In the genomic region with DNA sequence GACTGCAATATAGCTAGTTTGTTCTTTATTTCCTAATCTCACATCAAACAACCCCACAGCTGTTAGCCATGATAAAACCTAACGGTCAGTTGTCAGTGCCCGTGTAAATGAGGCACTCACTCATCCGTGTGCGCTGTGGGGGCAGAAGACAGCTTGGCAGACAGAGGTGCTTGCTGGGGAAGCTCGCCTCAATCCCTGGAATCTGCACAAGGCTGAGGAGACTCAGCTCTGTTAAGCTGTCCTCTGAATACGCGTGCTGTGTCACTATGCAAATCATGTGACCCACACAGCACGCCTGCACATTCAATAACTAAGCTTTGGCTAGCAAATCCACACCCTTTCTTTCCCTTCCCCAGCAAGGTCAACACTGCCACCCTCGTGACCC, we compare ENCODE assay signal across 8 mouse cellular contexts. TPM values are rescaled to one million over a fixed set of nuclear protein-coding genes. Genes with fewer than 3 reads are reported as not detected.
A peak's percentile ranks its signal among the peaks of the same experiment; 100 is the strongest.
DNase-seq lines count a peak whose midpoint lies in the region; ATAC-seq and TF ChIP-seq lines count a peak whose summit lies in the region.

No protein-coding gene starts in this region.

- H3K36me3 ChIP-seq in neural tube, embryonic 11.5 days (ENCODE audit: control insufficient read depth, insufficient read depth, low read length): no peaks in the 10 kb centered on the region
- no peaks in the 10 kb centered on the region for H3K36me3 ChIP-seq in forebrain, embryonic 14.5 days (ENCODE audit: control insufficient read depth, insufficient read depth, low read length)
- no peaks in the 10 kb centered on the region for H3K36me3 ChIP-seq in kidney, postnatal 0 days (ENCODE audit: insufficient read depth, low read length)
- no peaks in the 10 kb centered on the region for H3K36me3 ChIP-seq in midbrain, embryonic 16.5 days (ENCODE audit: control insufficient read depth, insufficient read depth, low read length)

- no peak for DNase-seq in neural tube, embryonic 11.5 days (ENCODE audit: low spot score)
- DNase-seq in neural tube, embryonic 10.5 days (ENCODE audit: extremely low spot score, low spot score): no peak
- DNase-seq in forebrain, embryonic 14.5 days (ENCODE audit: low spot score): peak; percentile 14
- DNase-seq in kidney, postnatal 0 days (ENCODE audit: low spot score): no peak
- DNase-seq in thymus, postnatal 25 days: no peak
- DNase-seq in right cerebral cortex, postnatal 10 days (ENCODE audit: low spot score in 2 of 2): no peak
- DNase-seq in natural killer cell, adult 2 months (ENCODE audit: low spot score in 2 of 2): no peak

- H3K4me1 ChIP-seq in neural tube, embryonic 11.5 days (ENCODE audit: control insufficient read depth, insufficient read depth, low read length): no peaks in the 10 kb centered on the region
- H3K4me1 ChIP-seq in forebrain, embryonic 14.5 days (ENCODE audit: control insufficient read depth, insufficient read depth, low read length): peaks cover 8% of the 10 kb centered on the region
- H3K4me1 ChIP-seq in kidney, postnatal 0 days (replicated peaks; ENCODE audit: insufficient read depth, low read length): peaks cover 21% of the 10 kb centered on the region; the same call in 1 of the 2 replicates
- peaks cover 15% of the 10 kb centered on the region for H3K4me1 ChIP-seq in midbrain, embryonic 16.5 days (ENCODE audit: control insufficient read depth, insufficient read depth, low read length)

- H3K4me2 ChIP-seq in neural tube, embryonic 11.5 days (ENCODE audit: low read depth): no peak overlapping the region
- no peak overlapping the region for H3K4me2 ChIP-seq in forebrain, embryonic 14.5 days (ENCODE audit: low read length)
- no peak overlapping the region for H3K4me2 ChIP-seq in kidney, postnatal 0 days (ENCODE audit: low read length)
- no peak overlapping the region for H3K4me2 ChIP-seq in midbrain, embryonic 16.5 days (ENCODE audit: low read length)

- H3K27ac ChIP-seq in neural tube, embryonic 11.5 days (ENCODE audit: low read depth, low read length): 0 out of 2 replicates have a peak overlapping the region, but pooled peaks have one; percentile 2
- no peak overlapping the region for H3K27ac ChIP-seq in forebrain, embryonic 14.5 days (ENCODE audit: low read depth, low read length)
- no peak overlapping the region for H3K27ac ChIP-seq in kidney, postnatal 0 days
- H3K27ac ChIP-seq in midbrain, embryonic 16.5 days (ENCODE audit: low read length): 0 out of 2 replicates have a peak overlapping the region, but pooled peaks have one; percentile 4

- no peak for TF ChIP-seq CTCF in kidney, postnatal 0 days (IDR thresholded peaks at IDR 0.05; ENCODE audit: low read depth)

- H3K9ac ChIP-seq in neural tube, embryonic 11.5 days (ENCODE audit: low read length): no peak overlapping the region
- H3K9ac ChIP-seq in forebrain, embryonic 14.5 days (ENCODE audit: low read length): no peak overlapping the region
- no peak overlapping the region for H3K9ac ChIP-seq in kidney, postnatal 0 days (ENCODE audit: low read depth, low read length)
- H3K9ac ChIP-seq in midbrain, embryonic 16.5 days (ENCODE audit: low read depth, low read length): no peak overlapping the region

- no peaks in the 10 kb centered on the region for H3K27me3 ChIP-seq in neural tube, embryonic 11.5 days (ENCODE audit: control insufficient read depth, insufficient read depth, low read length)
- H3K27me3 ChIP-seq in forebrain, embryonic 14.5 days (replicated peaks; ENCODE audit: control insufficient read depth, insufficient read depth, low read length): no peaks in the 10 kb centered on the region
- no peaks in the 10 kb centered on the region for H3K27me3 ChIP-seq in kidney, postnatal 0 days (ENCODE audit: insufficient read depth, low read length)
- H3K27me3 ChIP-seq in midbrain, embryonic 16.5 days (ENCODE audit: control insufficient read depth, insufficient read depth, low read depth, low read length): no peaks in the 10 kb centered on the region

- ATAC-seq in neural tube, embryonic 11.5 days (ENCODE audit: insufficient read depth, low FRiP score, low TSS enrichment): peak; percentile 36; the same call in 1 of the 2 replicates
- peak; percentile 69; the same call in 1 of the 2 replicates for ATAC-seq in forebrain, embryonic 14.5 days
- ATAC-seq in kidney, postnatal 0 days (replicated peaks; ENCODE audit: low FRiP score, low read depth): peak; percentile 30; the same call in 1 of the 2 replicates
- peak; percentile 61 for ATAC-seq in midbrain, embryonic 16.5 days

- H3K4me3 ChIP-seq in neural tube, embryonic 11.5 days (ENCODE audit: low read depth, low read length): no peak overlapping the region
- no peak overlapping the region for H3K4me3 ChIP-seq in forebrain, embryonic 14.5 days (ENCODE audit: low read depth, low read length)
- no peak overlapping the region for H3K4me3 ChIP-seq in kidney, postnatal 0 days (replicated peaks; ENCODE audit: low read depth, low read length)
- no peak overlapping the region for H3K4me3 ChIP-seq in midbrain, embryonic 16.5 days (ENCODE audit: low read depth, low read length)

- H3K9me3 ChIP-seq in neural tube, embryonic 11.5 days (ENCODE audit: control insufficient read depth, low read length): no peaks in the 10 kb centered on the region
- no peaks in the 10 kb centered on the region for H3K9me3 ChIP-seq in forebrain, embryonic 14.5 days (replicated peaks; ENCODE audit: control insufficient read depth, low read length)
- H3K9me3 ChIP-seq in kidney, postnatal 0 days (replicated peaks; ENCODE audit: low read length): no peaks in the 10 kb centered on the region
- H3K9me3 ChIP-seq in midbrain, embryonic 16.5 days (replicated peaks; ENCODE audit: control insufficient read depth, low read length, poor library complexity, severe bottlenecking): no peaks in the 10 kb centered on the region

- 65% methylated on average over 9 of the region's 9 CpGs for WGBS in neural tube, embryonic 11.5 days
- WGBS in forebrain, embryonic 14.5 days: 30% methylated on average over 9 of the region's 9 CpGs
- WGBS in kidney, postnatal 0 days: 29% methylated on average over 9 of the region's 9 CpGs
- 11% methylated on average over 9 of the region's 9 CpGs for WGBS in midbrain, embryonic 16.5 days

RNA-seq across cellular contexts. Expression of a gene that starts 17.9 kb away (rescaled TPM):
- 29.4 and 31.2 TPM in 2 replicates for polyA plus RNA-seq in neural tube, embryonic 11.5 days (2014; fragmentation: Nextera tagmentation; extraction: Ambion mirVana)
- 54.2 and 64.3 TPM in 2 replicates for polyA plus RNA-seq in forebrain, embryonic 14.5 days (2014; fragmentation: Nextera tagmentation; extraction: Ambion mirVana)
- polyA plus RNA-seq in kidney, postnatal 0 days (2015; fragmentation: Nextera tagmentation; extraction: Ambion mirVana): 18.1 and 19.2 TPM in 2 replicates
- 60.6 and 63.9 TPM in 2 replicates for polyA plus RNA-seq in midbrain, embryonic 16.5 days (2015; fragmentation: Nextera tagmentation; extraction: Ambion mirVana)

Comparison
In these comparisons a context has a peak if more than half of its experiments do, and no peak if none do; other contexts are left out.
1. H3K27ac ChIP-seq: peak in neural tube, embryonic 11.5 days (single experiment) and midbrain, embryonic 16.5 days (single experiment); none in forebrain, embryonic 14.5 days (single experiment) and kidney, postnatal 0 days (single experiment).
2. Peak in every context shown above with its lines, with median percentiles within 50 percentile points of each other: ATAC-seq.